Mouse (Mus musculus): ENCODE results near the gene Gas7. TPM values are rescaled to one million over a fixed set of nuclear protein-coding genes. Genes with fewer than 3 reads are reported as not detected.

Gas7 gene
- polyA plus RNA-seq, 1 experiment from 2014 or later, result 5.4 TPM

DNA sequence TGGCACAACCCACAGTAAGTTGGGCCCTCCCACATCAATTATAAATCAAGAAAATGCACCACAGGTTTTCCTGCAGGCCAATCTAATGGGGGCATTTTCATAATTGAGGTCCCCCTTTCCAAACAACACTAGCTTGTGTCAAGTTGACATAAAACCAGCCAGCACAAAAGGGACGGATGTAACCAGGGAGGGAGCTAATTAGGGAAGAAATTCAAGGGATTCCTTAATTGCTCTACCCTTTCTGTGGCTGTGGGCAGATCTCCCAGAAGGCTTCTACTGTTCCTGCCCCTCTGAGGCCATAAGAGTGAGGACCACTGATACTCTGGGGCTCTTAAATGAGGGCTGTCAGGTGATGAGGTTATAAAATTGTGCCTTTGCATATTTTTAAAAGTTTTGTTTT lies 143.9 kb downstream of the Gas7 start:
- Histone ChIP-seq H3K4me2 (replicated peaks; ENCODE audit: low read depth) (no peak overlapping the region), H3K9ac (ENCODE audit: low read depth, low read length) (no peak overlapping the region), H3K27ac (ENCODE audit: low read depth, low read length) (no peak overlapping the region), H3K4me3 (ENCODE audit: low read depth, low read length) (no peak overlapping the region), H3K27me3 (replicated peaks; ENCODE audit: control insufficient read depth, insufficient read depth, low read length) (no peaks in the 10 kb centered on the region), H3K9me3 (ENCODE audit: control insufficient read depth) (no peaks in the 10 kb centered on the region), H3K36me3 (ENCODE audit: control insufficient read depth, insufficient read depth) (no peaks in the 10 kb centered on the region), H3K4me1 (replicated peaks; ENCODE audit: control insufficient read depth, insufficient read depth, low read length) (no peaks in the 10 kb centered on the region)
- no peak for TF ChIP-seq CTCF (IDR thresholded peaks at IDR 0.05; ENCODE audit: low read depth)
- ATAC-seq, result no peak
- WGBS, result 67% methylated on average over 1 of the region's 1 CpGs

DNA sequence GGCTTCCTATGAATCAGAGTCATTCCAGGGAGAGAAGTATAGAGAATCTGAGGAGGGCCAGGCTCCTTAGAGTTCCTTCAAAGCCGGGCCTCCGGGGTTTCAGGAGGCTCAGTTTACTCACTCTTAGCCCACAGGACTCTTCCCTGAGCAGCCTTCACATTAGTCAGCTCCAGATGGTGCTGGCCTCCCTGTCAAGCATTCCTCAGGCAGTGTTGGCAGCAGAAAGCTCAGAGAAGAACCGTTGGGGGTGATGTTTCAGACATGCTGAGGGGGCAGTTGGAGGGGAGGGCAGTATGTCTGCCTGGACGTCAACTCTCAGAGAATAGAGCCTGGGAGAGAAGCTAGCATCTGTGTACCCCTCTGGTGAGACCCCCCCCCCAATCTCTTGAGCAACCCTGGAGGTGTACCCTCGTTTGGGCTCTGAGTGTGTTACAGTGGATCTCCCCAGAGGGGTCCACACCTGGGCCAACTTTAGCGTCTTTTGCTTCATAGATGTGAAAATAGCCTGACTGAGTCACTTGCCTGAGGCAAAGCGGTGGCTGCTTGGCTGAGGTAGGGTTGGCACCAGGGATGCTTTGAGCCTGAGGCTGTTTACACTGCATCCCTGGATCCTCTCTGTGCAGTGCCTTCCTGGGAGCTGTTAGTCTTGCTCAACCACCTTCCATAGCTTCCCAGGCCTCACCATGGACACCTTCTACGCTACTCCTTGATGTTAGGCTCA lies 145.6 kb downstream of the Gas7 start:
- Histone ChIP-seq H3K4me1 (replicated peaks; ENCODE audit: control insufficient read depth, insufficient read depth, low read length) (no peaks in the 10 kb centered on the region), H3K9me3 (ENCODE audit: control insufficient read depth) (no peaks in the 10 kb centered on the region), H3K36me3 (ENCODE audit: control insufficient read depth, insufficient read depth) (no peaks in the 10 kb centered on the region), H3K27ac (ENCODE audit: low read depth, low read length) (no peak overlapping the region), H3K27me3 (replicated peaks; ENCODE audit: control insufficient read depth, insufficient read depth, low read length) (no peaks in the 10 kb centered on the region), H3K9ac (ENCODE audit: low read depth, low read length) (no peak overlapping the region), H3K4me2 (replicated peaks; ENCODE audit: low read depth) (no peak overlapping the region), H3K4me3 (ENCODE audit: low read depth, low read length) (no peak overlapping the region)
- no peak for TF ChIP-seq CTCF (IDR thresholded peaks at IDR 0.05; ENCODE audit: low read depth)
- no peak for ATAC-seq
- WGBS, result 76% methylated on average over 8 of the region's 8 CpGs

DNA sequence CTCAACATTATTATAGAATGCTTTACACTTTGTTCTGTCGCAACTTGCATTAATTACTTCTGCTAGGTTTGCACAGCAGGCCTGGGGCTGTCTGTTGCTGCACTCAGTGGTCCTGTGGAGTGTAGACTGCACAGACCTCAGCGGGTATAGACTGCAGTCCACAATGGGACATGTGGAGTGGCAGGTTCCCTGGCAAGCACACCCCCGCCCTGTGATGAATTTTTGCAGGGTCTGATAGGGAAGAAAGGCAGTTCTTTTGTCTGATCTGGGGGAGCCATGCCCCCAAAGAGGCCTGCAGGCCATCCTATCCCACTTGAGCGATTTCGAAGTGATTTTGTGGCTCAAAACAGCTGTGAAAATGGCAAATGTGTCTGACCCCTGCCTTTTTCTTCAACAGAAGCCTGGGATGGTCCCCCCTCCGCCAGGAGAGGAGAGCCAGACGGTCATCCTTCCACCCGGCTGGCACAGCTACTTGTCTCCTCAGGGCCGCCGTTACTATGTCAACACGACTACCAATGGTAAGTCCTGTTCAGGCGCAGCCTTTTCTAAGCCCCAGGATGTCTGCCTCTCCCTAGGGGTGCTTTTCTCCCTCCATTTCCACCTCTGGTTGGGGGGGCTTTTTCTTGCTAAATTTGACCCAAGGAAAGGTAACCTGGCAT lies 147.6 kb downstream of the Gas7 start:
- Histone ChIP-seq H3K4me3 (ENCODE audit: low read depth, low read length) (no peak overlapping the region), H3K9me3 (ENCODE audit: control insufficient read depth) (no peaks in the 10 kb centered on the region), H3K4me2 (replicated peaks; ENCODE audit: low read depth) (no peak overlapping the region), H3K9ac (ENCODE audit: low read depth, low read length) (no peak overlapping the region), H3K27ac (ENCODE audit: low read depth, low read length) (no peak overlapping the region), H3K36me3 (ENCODE audit: control insufficient read depth, insufficient read depth) (no peaks in the 10 kb centered on the region), H3K27me3 (replicated peaks; ENCODE audit: control insufficient read depth, insufficient read depth, low read length) (no peaks in the 10 kb centered on the region), H3K4me1 (replicated peaks; ENCODE audit: control insufficient read depth, insufficient read depth, low read length) (no peaks in the 10 kb centered on the region)
- 64% methylated on average over 12 of the region's 12 CpGs for WGBS
- no peak for TF ChIP-seq CTCF (IDR thresholded peaks at IDR 0.05; ENCODE audit: low read depth)
- ATAC-seq, result no peak

DNA sequence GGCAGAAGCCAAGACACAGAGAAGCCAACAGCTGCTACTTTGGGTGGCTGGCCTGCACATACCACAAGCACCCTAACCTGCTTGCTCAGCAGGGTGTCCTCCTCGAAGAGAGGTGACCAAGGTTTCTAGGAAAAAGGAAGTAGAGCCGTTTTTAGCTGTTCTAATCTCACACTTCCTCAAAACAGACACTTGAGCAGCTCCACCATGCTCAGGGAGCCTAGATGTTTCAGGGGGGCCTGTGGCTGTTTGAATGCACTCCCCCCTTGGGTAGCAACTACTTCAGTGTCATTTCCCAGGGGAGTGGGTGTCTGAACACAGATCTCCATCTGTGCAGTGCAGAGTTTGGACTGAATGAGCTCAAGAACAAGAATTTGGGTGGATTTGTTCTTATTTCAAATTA lies 149.2 kb downstream of the Gas7 start:
- no peak for ATAC-seq
- H3K9me3 ChIP-seq (ENCODE audit: control insufficient read depth), result no peaks in the 10 kb centered on the region

DNA sequence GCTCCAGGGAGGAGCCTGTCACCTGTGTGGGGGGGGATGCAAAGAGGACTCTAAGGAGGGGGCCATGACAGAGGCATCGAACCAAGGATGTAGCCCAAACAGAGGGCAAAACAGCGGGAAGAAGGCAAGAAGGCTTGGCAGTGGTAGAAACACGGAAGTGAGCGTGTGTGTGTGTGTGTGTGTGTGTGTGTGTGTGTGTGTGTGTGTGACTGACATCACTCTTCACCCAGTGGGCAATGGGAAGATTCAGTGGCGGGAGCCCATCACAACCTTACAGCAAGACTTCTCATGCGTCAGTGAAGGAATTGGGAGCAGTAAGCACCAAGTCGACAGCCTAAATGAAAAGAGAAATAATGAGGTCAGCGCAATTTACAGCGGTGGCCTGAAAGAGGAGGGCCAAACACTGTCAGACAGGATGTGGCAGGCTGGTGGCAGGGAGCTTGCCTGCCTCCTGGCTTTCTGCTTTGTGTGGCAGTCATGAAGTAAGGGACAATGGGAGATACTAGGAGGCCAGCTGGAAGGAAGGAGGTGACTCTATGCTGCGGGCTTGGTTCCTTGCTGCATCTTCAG lies 153.0 kb downstream of the Gas7 start:
- H3K36me3 ChIP-seq (ENCODE audit: control insufficient read depth, insufficient read depth), result no peaks in the 10 kb centered on the region
- WGBS, result 79% methylated on average over 10 of the region's 10 CpGs
- H3K27ac ChIP-seq (ENCODE audit: low read depth, low read length), result no peak overlapping the region
- no peak overlapping the region for H3K4me3 ChIP-seq (ENCODE audit: low read depth, low read length)
- no peaks in the 10 kb centered on the region for H3K27me3 ChIP-seq (replicated peaks; ENCODE audit: control insufficient read depth, insufficient read depth, low read length)
- no peak for TF ChIP-seq CTCF (IDR thresholded peaks at IDR 0.05; ENCODE audit: low read depth)
- no peak overlapping the region for H3K9ac ChIP-seq (ENCODE audit: low read depth, low read length)
- no peak overlapping the region for H3K4me2 ChIP-seq (replicated peaks; ENCODE audit: low read depth)
- ATAC-seq, result no peak
- H3K9me3 ChIP-seq (ENCODE audit: control insufficient read depth), result no peaks in the 10 kb centered on the region
- no peaks in the 10 kb centered on the region for H3K4me1 ChIP-seq (replicated peaks; ENCODE audit: control insufficient read depth, insufficient read depth, low read length)

More for the DNA sequence above, 149.2 kb downstream of the Gas7 start:
- WGBS, result 51% methylated on average over 2 of the region's 2 CpGs
- TF ChIP-seq CTCF (IDR thresholded peaks at IDR 0.05; ENCODE audit: low read depth), result no peak
- Histone ChIP-seq H3K4me2 (replicated peaks; ENCODE audit: low read depth) (no peak overlapping the region), H3K27ac (ENCODE audit: low read depth, low read length) (no peak overlapping the region), H3K9ac (ENCODE audit: low read depth, low read length) (no peak overlapping the region), H3K36me3 (ENCODE audit: control insufficient read depth, insufficient read depth) (no peaks in the 10 kb centered on the region), H3K4me1 (replicated peaks; ENCODE audit: control insufficient read depth, insufficient read depth, low read length) (no peaks in the 10 kb centered on the region), H3K27me3 (replicated peaks; ENCODE audit: control insufficient read depth, insufficient read depth, low read length) (no peaks in the 10 kb centered on the region), H3K4me3 (ENCODE audit: low read depth, low read length) (no peak overlapping the region)

DNA sequence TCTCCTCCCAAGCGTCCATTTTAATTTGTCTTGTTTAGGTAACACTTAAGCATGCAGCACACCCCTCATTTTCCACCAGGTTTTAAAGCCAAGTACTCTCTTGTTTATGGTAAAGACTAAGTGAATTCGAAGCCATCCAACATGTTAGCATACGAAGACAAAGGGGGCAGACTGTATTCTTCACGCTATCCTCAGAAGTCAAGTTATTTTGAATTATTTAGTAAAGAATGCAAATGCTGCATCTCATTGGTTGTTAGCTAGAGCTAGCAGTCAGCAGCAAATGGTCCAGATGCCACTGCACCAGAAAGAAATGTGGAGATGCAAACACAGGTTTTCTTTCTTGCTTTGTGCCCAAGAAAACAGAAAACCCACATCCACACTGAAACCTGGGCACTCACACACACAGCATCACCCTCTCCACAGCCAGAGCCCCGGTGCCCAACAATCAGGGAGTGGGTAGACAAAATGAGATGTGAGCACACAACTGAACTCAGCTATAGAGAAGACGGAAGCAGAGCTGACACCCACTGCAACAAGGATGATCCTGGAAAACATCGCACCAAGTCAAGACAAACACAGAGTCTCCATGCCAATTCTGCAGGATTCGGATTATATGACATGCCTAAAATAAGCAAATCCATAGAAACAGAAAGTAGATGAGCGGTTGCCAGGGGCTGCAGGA lies 157.1 kb downstream of the Gas7 start:
- 81% methylated on average over 9 of the region's 9 CpGs for WGBS
- no peaks in the 10 kb centered on the region for H3K4me1 ChIP-seq (replicated peaks; ENCODE audit: control insufficient read depth, insufficient read depth, low read length)
- no peak for ATAC-seq

More for the DNA sequence above, 157.1 kb downstream of the Gas7 start:
- TF ChIP-seq CTCF (IDR thresholded peaks at IDR 0.05; ENCODE audit: low read depth), result no peak
- Histone ChIP-seq H3K27ac (ENCODE audit: low read depth, low read length) (no peak overlapping the region), H3K27me3 (replicated peaks; ENCODE audit: control insufficient read depth, insufficient read depth, low read length) (no peaks in the 10 kb centered on the region), H3K9me3 (ENCODE audit: control insufficient read depth) (no peaks in the 10 kb centered on the region), H3K36me3 (ENCODE audit: control insufficient read depth, insufficient read depth) (no peaks in the 10 kb centered on the region), H3K4me3 (ENCODE audit: low read depth, low read length) (no peak overlapping the region), H3K4me2 (replicated peaks; ENCODE audit: low read depth) (no peak overlapping the region), H3K9ac (ENCODE audit: low read depth, low read length) (no peak overlapping the region)
